Mouse (Mus musculus) C2C12 (cell line): ENCODE data around the gene Zfp36l2. TPM values are rescaled to one million over a fixed set of nuclear protein-coding genes. Genes with fewer than 3 reads are reported as not detected.

Source experiments
- H3K27me3 ChIP-seq: one replicate; pipeline ENCODE4 v1.6.1; 2011; ENCODE audit not compliant: control insufficient read depth, insufficient read depth, insufficient read length
- H3K36me3 ChIP-seq: one replicate; pipeline ENCODE4 v1.6.1; 2011; ENCODE audit not compliant: control insufficient read depth, insufficient read depth
- H3K4me3 ChIP-seq: one replicate; pipeline ENCODE4 v1.5.1; 2011; ENCODE audit warnings: mild to moderate bottlenecking, control low read depth; ENCODE audit not compliant: poor library complexity, insufficient read depth, severe bottlenecking
- H3K79me2 ChIP-seq: one replicate; pipeline ENCODE4 v1.6.1; 2011; ENCODE audit not compliant: control insufficient read depth, insufficient read depth
- H3K79me3 ChIP-seq: one replicate; pipeline ENCODE4 v1.6.1; 2011; ENCODE audit warnings: low read depth, control low read depth
- H3ac ChIP-seq: one replicate; pipeline ENCODE3; 2011; ENCODE audit warnings: low read depth; ENCODE audit not compliant: control insufficient read depth, insufficient read length
- CEBPB ChIP-seq: IDR thresholded peaks from one replicate; pipeline ENCODE4 v1.6.1; 2011; ENCODE audit warnings: low read depth, mild to moderate bottlenecking, control low read depth, moderate library complexity
- CTCF ChIP-seq: IDR thresholded peaks from one replicate; pipeline ENCODE4 v1.5.1; 2011; ENCODE audit not compliant: control insufficient read depth, insufficient read depth, insufficient read length
- FOSL1 ChIP-seq: IDR thresholded peaks from one replicate; pipeline ENCODE4 v1.8.0; 2011; ENCODE audit warnings: mild to moderate bottlenecking, low read length; ENCODE audit not compliant: poor library complexity, insufficient read depth, severe bottlenecking
- MAX ChIP-seq: IDR thresholded peaks from one replicate; pipeline ENCODE4 v1.6.1; 2011; ENCODE audit warnings: mild to moderate bottlenecking, control low read depth
- MYOD1 ChIP-seq: IDR thresholded peaks from one replicate; pipeline ENCODE4 v1.6.1; 2011; ENCODE audit warnings: low read depth; ENCODE audit not compliant: control insufficient read depth, insufficient read length
- MYOG ChIP-seq: IDR thresholded peaks from one replicate; pipeline ENCODE4 v1.6.1; 2011; ENCODE audit not compliant: control insufficient read depth, insufficient read length; ENCODE audit errors: extremely low read depth
- USF1 ChIP-seq: IDR thresholded peaks from one replicate; pipeline ENCODE4 v1.6.1; 2011; ENCODE audit warnings: low read depth, mild to moderate bottlenecking, control low read depth, moderate library complexity
- polyA plus RNA-seq: library from polyadenylated mRNA; unstranded; fragments of >200 nt; fragmentation: generic; extraction: Trizol; gene quantifications from one replicate; pipeline ENCODE4 v1.2.1, GENCODE M21; 2012; ENCODE audit warnings: missing spikeins

Gene Zfp36l2
- polyA plus RNA-seq, 1 experiment = 61.8 TPM

- no peak for TF ChIP-seq MAX
- no peak for TF ChIP-seq MYOD1
- no peak for TF ChIP-seq CTCF
- no peak for TF ChIP-seq CEBPB
- no peak for TF ChIP-seq USF1
- no peak for TF ChIP-seq FOSL1
- H3K79me3 ChIP-seq = no peaks in the 10 kb centered on the region
- no peaks in the 10 kb centered on the region for H3K79me2 ChIP-seq
- H3K27me3 ChIP-seq = no peaks in the 10 kb centered on the region
- H3K36me3 ChIP-seq = peaks cover 17% of the 10 kb centered on the region
- no peak overlapping the region for H3ac ChIP-seq
- H3K4me3 ChIP-seq = no peak overlapping the region
Observed at GRCm38 (mm10) chr17:84201183-84201582, 13.4 kb upstream of the Zfp36l2 start.

DNA sequence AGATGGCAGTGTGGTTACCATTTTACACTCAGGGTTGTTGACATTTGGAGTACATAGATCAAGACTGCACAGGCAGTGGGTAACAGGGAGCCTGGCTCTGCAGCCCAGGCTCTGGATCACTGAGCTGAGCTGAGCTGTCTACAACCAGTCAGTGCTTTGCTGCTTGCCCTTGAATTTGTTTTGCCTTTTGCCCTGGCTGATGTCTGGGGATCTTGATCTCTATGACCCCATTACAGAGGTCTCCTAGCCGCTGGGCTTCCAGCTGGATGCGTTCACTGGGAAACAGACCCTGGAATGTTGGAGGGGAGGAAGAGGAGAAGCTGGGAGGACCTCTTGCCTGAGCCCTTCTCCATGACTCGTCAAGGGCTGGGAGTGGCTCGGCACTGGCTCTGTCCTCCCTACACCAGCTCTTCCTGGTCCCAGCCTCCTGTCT is 10.2 kb upstream of the Zfp36l2 start:
- H3K79me2 ChIP-seq = no peaks in the 10 kb centered on the region
- no peak overlapping the region for H3ac ChIP-seq
- no peak overlapping the region for H3K4me3 ChIP-seq
- no peak for TF ChIP-seq MAX
- TF ChIP-seq USF1 = no peak
- no peak for TF ChIP-seq CEBPB
- TF ChIP-seq MYOG = no peak
- no peak for TF ChIP-seq MYOD1
- TF ChIP-seq FOSL1 = no peak
- TF ChIP-seq CTCF = no peak
- H3K36me3 ChIP-seq = peaks cover 7% of the 10 kb centered on the region
- H3K27me3 ChIP-seq = no peaks in the 10 kb centered on the region
- H3K79me3 ChIP-seq = no peaks in the 10 kb centered on the region

DNA sequence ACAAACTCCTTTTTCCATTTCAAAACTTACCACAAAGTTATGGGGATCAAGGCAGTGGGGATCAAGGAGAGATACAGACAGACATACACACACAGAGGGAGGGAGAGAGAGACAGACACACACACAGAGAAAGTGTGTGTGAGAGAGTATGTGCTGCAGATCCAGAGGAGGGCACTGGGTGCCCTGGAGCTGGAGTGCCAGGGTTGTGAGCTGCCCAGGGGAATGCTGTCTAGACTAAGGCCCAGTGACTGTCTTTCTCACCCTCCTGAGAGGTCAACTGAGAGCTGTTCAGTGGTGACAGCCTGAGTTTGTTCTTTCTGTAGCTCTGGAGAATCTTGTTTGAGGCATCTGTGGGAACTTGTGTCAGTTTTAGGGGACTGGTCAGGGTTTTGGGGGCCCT is 8.6 kb upstream of the Zfp36l2 start:
- no peaks in the 10 kb centered on the region for H3K79me3 ChIP-seq
- no peaks in the 10 kb centered on the region for H3K27me3 ChIP-seq
- TF ChIP-seq MYOG = no peak
- TF ChIP-seq FOSL1 = no peak
- no peak for TF ChIP-seq MAX
- no peak for TF ChIP-seq MYOD1
- no peak for TF ChIP-seq CEBPB
- no peak for TF ChIP-seq CTCF
- TF ChIP-seq USF1 = no peak

GRCm38 (mm10) chr17:84195835-84196234 is 8.1 kb upstream of the Zfp36l2 start:
- Histone ChIP-seq H3K79me2 (no peaks in the 10 kb centered on the region), H3K36me3 (peaks cover 7% of the 10 kb centered on the region), H3K27me3 (no peaks in the 10 kb centered on the region), H3ac (no peak overlapping the region), H3K4me3 (no peak overlapping the region), H3K79me3 (no peaks in the 10 kb centered on the region)
- TF ChIP-seq CTCF (no peak), USF1 (no peak), MAX (no peak), CEBPB (no peak), MYOD1 (no peak), FOSL1 (no peak), MYOG (no peak)

More for the DNA sequence above, 8.6 kb upstream of the Zfp36l2 start:
- no peak overlapping the region for H3K4me3 ChIP-seq
- no peak overlapping the region for H3ac ChIP-seq
- peaks cover 7% of the 10 kb centered on the region for H3K36me3 ChIP-seq
- no peaks in the 10 kb centered on the region for H3K79me2 ChIP-seq

DNA sequence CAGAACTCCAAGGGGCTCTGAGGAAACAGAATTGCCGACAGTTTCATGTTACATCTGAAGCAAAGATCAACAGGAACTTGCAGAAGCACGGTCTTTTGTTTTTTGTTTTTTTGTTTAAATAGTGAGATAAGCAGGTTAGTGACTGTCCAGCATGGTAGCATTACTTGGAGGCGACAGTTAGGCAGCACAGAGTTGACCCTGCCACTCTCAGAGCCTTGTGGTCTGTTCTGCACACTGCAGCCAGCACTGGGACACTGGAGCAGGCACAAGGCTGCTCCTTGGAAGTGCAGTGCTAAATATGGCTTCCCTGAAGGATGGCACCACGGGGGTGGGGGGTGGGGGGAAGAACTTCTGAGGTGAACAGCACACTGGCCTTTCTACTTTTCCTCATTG is 7.3 kb upstream of the Zfp36l2 start:
- no peaks in the 10 kb centered on the region for H3K79me3 ChIP-seq
- no peaks in the 10 kb centered on the region for H3K27me3 ChIP-seq
- no peak overlapping the region for H3K4me3 ChIP-seq
- H3ac ChIP-seq = no peak overlapping the region
- TF ChIP-seq FOSL1 (no peak), USF1 (no peak), MYOD1 (no peak), MYOG (no peak), MAX (no peak), CTCF (no peak), CEBPB (no peak)
- H3K36me3 ChIP-seq = peaks cover 5% of the 10 kb centered on the region
- no peaks in the 10 kb centered on the region for H3K79me2 ChIP-seq
